Mouse (Mus musculus) kidney, adult 2 months (tissue): ENCODE measurements around the gene Krt8. TPM values are rescaled to one million over a fixed set of nuclear protein-coding genes. Genes with fewer than 3 reads are reported as not detected.

Source experiments
- DNase-seq: peaks from one replicate; pipeline ENCODE4 v3.0.0; 2021
- H3K27ac ChIP-seq: fragments of 200-500 bp; 2 replicates; pipeline ENCODE4 v1.5.1; 2012; ENCODE audit warnings: low read depth, low read length, control low read depth, inconsistent platforms; ENCODE audit not compliant: insufficient read depth
- H3K27me3 ChIP-seq: fragments of 200-500 bp; replicated peaks from 2 replicates; pipeline ENCODE4 v1.6.1; 2012; ENCODE audit warnings: mild to moderate bottlenecking, moderate library complexity, low read length, inconsistent platforms; ENCODE audit not compliant: control insufficient read depth, insufficient read depth
- H3K36me3 ChIP-seq: fragments of 200-500 bp; 2 replicates; pipeline ENCODE4 v1.6.1; 2012; ENCODE audit warnings: mild to moderate bottlenecking, moderate library complexity, low read length, inconsistent platforms; ENCODE audit not compliant: control insufficient read depth, insufficient read depth
- H3K4me1 ChIP-seq: fragments of 200-500 bp; 2 replicates; pipeline ENCODE4 v1.6.1; 2011; ENCODE audit warnings: low read length; ENCODE audit not compliant: control insufficient read depth, insufficient read depth
- H3K4me3 ChIP-seq: fragments of 200-500 bp; 2 replicates; pipeline ENCODE4 v1.5.1; 2011; ENCODE audit warnings: mild to moderate bottlenecking, low read depth, low read length, control low read depth; ENCODE audit not compliant: insufficient read depth
- CTCF ChIP-seq: fragments of 200-500 bp; conservative IDR thresholded peaks from 2 replicates; pipeline ENCODE4 v1.5.1; 2011; ENCODE audit warnings: low read depth, mild to moderate bottlenecking, control low read depth, low read length, moderate library complexity, mixed read lengths; ENCODE audit not compliant: insufficient read depth, insufficient read length
- POLR2A ChIP-seq: fragments of 200-500 bp; IDR thresholded peaks from one replicate; pipeline ENCODE4 v1.6.1; 2011; ENCODE audit warnings: low read depth, low read length, control low read depth
- WGBS: fragments of 180-500 bp; shearing (Covaris S2); methylation state at CpG from one replicate; pipeline ENCODE4 v1.1.7; 2018; 5-methylcytosine and 5-hydroxymethylcytosine counted together
- polyA plus RNA-seq: library from polyadenylated mRNA; depleted of rRNA; stranded (reverse); fragments of >200 nt; gene quantifications from 2 replicates; pipeline ENCODE4 v1.2.3, GENCODE M21; 2012; rRNA removed

The Krt8 gene
- polyA plus RNA-seq, 1 experiment: 82.8 TPM

DNA sequence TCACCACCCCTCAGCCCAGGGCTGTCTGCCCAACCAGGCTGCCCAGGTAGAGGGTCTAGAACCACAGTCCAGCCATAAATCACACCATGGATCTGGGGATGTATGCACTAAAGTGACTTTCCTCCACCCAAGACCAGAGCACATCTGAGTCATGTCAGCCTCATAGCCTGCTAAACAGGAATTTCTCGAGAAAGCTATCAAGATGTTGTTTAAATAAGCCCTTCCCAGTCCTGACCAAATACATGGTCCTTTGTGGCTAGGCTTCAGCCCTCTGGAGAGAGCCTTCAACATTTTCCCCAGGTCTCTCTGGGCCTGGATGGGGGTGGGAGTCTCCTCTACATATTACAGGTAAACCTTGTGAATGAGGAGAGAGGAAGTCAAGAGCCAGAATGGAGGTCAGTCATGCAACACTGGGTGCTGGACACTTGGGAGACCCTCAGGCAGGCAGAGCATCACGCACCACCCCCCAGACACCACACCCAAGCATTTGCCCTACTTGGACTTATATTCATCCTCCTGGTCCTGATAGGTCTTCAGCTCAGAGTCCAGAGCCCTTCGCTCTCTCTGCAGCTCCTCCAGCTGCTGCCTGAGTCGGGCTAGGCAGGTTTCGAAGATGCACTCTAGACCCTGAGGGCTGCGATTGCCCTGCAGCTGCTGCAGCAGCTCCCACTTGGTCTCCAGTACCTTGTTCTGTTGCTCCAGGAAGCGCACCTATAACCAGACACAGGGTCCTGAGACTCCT is 51.4 kb downstream of the Krt8 start:
- TF ChIP-seq CTCF: no peak
- no peak for TF ChIP-seq POLR2A
- WGBS: 84% methylated on average over 7 of the region's 7 CpGs
- Histone ChIP-seq H3K27ac (no peak overlapping the region), H3K4me3 (no peak overlapping the region), H3K27me3 (no peaks in the 10 kb centered on the region), H3K36me3 (no peaks in the 10 kb centered on the region), H3K4me1 (no peaks in the 10 kb centered on the region)
- no peak for DNase-seq

Other genes with a start within 250 kb of the Krt8 start
- gene Krt72, start 218.0 kb downstream of the Krt8 start, polyA plus RNA-seq: not detected in 2 replicates
- gene Krt73, start 202.1 kb downstream of the Krt8 start, polyA plus RNA-seq: not detected in 2 replicates
- gene Krt2, start 186.3 kb downstream of the Krt8 start, polyA plus RNA-seq: not detected in 2 replicates
- gene Krt1, start 153.7 kb downstream of the Krt8 start, polyA plus RNA-seq: 0.05 and 0.11 TPM in 2 replicates
- not detected in 2 replicates for gene Krt77, start 134.8 kb downstream of the Krt8 start, polyA plus RNA-seq
- gene Krt76, start 111.6 kb downstream of the Krt8 start, polyA plus RNA-seq: not detected in 2 replicates
- gene Krt4, start 79.7 kb downstream of the Krt8 start, polyA plus RNA-seq: 0.18 TPM in 1 of 2 replicates, not detected in the other
- 0.33 and 0.37 TPM in 2 replicates for gene Krt79, start 64.2 kb downstream of the Krt8 start, polyA plus RNA-seq
- gene Krt78, start 50.2 kb downstream of the Krt8 start, polyA plus RNA-seq: 0.02 TPM in 1 of 2 replicates, not detected in the other
- gene Krt18, start 23.7 kb upstream of the Krt8 start, polyA plus RNA-seq: 20.7 and 25.0 TPM in 2 replicates
- 92.1 and 124 TPM in 2 replicates for gene Eif4b, start 69.3 kb upstream of the Krt8 start, polyA plus RNA-seq
- 124 and 143 TPM in 2 replicates for gene Tns2, start 95.9 kb upstream of the Krt8 start, polyA plus RNA-seq
- gene Spryd3, start 131.8 kb upstream of the Krt8 start, polyA plus RNA-seq: 29.7 and 30.1 TPM in 2 replicates
- 18.5 and 26.8 TPM in 2 replicates for gene Igfbp6, start 139.9 kb upstream of the Krt8 start, polyA plus RNA-seq
- gene Soat2, start 146.0 kb upstream of the Krt8 start, polyA plus RNA-seq: 1.1 and 1.2 TPM in 2 replicates
- 29.1 and 30.3 TPM in 2 replicates for gene Zfp740, start 198.8 kb upstream of the Krt8 start, polyA plus RNA-seq
- 216 and 255 TPM in 2 replicates for gene Csad, start 200.2 kb upstream of the Krt8 start, polyA plus RNA-seq
- 2.7 and 11.1 TPM in 2 replicates for gene Itgb7, start 227.5 kb upstream of the Krt8 start, polyA plus RNA-seq